Mouse (Mus musculus) frontal cortex, postnatal 14 days (tissue): Measurements from ENCODE around the gene Zbtb14.

Experiments
- DNase-seq, 2 experiments: peaks; one replicate each; pipeline ENCODE4 v3.0.0; 2022; ENCODE audit warnings: low spot score in 2 of 2

The Zbtb14 gene

DNA sequence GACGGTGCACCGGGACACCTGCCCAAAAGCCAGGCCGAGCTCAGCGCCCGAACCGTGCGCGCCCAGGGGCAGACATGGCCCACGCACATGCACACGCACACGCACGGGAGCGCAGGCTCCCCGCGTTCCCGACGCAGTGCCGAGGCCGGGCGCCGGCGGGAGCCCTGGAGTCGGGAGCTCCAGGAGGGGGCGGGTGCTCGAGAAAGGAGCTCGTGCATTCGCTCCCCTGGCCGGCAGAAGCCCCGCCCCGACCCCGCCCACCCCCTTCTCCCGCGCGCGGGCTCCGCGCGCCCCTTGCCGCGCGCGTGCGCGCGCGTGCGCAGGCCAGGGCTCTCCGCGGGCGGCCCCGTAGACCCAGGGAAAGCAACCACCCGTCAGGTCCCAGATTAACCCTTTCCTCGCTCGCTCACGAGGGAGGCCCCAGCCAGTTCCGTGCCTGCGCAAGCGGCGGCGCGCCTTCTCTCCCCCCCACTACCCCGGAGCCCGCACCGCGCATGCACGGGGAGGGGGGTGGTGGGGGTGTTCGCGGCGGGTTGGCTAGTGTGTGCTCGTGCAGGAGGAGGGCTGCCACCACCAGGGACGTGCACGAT lies at the start of gene Zbtb14:
TSS of gene Zbtb14 (plus strand) at position 540 of the 590 bp plus-strand sequence.
- peak; percentile 86 to 91 for DNase-seq

GRCm38 (mm10) chr17:69346056-69346455 lies 36.8 kb upstream of the Zbtb14 start:
- DNase-seq: no peak

GRCm38 (mm10) chr17:69349014-69349531 lies 33.8 kb upstream of the Zbtb14 start:
- peak; percentile 9 to 14 for DNase-seq

DNA sequence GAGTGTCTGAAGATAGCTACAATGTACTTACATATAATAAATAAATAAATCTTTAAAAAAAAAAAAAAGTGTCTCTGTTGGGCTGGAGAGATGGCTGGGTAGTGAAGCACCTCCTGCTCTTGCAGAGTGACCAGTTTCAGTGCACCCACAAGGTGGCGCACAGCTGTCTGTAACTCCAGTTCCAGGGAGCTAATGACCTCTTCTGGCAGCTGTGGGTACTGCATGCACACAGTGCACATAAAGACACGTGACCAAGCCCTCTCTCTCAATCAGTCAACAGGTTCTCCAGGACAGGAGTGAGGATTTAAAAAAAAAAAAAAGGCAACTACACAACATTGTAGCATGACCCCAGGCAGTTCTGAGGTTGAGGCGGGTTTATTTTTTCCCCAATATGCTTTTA lies 17.8 kb upstream of the Zbtb14 start:
- no peak for DNase-seq

DNA sequence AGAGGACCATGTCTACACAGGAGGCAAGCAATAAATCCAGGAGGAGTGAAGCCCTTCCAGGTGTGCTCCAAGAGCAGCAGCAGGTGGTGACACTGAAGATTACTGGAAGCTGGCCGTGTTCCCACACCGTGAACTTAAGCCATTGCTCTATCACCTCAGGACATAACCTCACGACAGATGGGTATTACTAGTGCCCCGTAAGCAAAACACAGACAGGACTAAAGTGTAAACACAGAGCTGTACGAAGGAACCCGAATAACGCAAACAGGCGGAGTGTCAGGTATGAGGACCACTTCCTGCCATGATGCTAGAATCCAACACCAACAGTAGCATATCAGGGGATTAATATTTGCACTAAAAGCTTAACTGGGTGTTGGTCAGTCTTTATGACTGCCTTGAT lies 2.0 kb upstream of the Zbtb14 start:
- DNase-seq: no peak

DNA sequence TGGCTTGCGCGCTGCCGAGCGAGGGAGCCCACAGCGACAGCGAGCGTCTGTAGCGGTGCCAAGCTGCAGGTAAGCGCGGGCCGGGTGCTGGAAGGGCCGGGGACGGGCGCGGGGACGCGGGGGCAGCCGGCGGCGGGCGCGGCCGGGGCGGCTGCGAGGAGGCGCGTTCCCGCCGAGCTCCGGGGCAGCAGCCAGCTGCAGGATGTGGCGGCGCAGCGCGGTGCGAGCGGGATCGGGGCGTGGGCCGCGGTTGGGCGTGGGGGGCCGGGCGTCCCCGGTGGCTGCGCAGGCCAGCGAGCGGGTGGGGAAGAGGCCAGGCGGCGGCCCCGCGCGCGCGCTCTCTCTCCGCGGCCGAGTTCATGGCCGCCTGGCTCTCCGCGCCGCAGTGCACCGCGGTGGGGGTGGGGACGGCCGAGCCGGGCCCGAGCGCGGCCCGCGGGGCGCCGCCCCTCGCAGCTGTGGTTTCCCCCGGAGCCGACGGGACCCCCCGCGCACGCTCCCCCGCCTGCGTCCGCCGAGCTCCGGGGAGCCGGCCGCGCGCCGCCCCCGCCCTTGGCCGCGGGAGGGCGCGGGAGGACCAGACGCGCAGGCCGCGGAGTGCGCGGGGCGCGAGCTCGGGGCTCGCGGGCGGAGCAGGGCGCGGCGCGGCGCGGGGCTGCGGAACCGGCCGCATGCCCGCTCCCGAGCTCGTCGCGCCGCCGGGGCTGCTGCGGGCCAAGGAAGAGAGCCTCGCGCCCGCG lies 521 bp downstream of the Zbtb14 start:
- peak; percentile 59 to 63 for DNase-seq

- peak; percentile 59 to 69 for DNase-seq
Observed at GRCm38 (mm10) chr17:69383941-69384665, 1.3 kb downstream of the Zbtb14 start.

- DNase-seq: no peak
Observed at GRCm38 (mm10) chr17:69396147-69397033, 13.5 kb downstream of the Zbtb14 start.

GRCm38 (mm10) chr17:69397163-69397562 lies 14.3 kb downstream of the Zbtb14 start:
- DNase-seq: no peak

GRCm38 (mm10) chr17:69398092-69398491 lies 15.2 kb downstream of the Zbtb14 start:
- DNase-seq: no peak

DNA sequence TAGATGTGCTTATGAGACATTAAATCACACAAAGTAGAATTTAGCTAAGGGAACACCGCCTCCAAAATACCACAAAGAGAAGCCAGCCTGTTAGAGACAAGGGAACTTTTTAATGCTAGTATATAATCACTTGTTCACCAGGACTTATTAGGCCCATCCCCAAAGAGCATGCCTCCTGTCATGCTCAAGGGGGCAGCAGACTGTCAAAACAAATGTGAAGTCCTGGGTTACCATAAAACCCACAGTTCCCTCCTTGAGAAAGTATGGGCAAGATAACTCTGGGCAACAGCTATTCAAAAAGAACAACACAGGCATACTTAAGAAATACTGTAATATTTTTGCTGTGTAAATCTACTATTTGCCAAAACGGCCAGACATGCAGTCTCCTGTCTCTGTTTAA lies 18.3 kb downstream of the Zbtb14 start:
- DNase-seq: no peak

GRCm38 (mm10) chr17:69416163-69416562 lies 33.3 kb downstream of the Zbtb14 start:
- DNase-seq: no peak

DNA sequence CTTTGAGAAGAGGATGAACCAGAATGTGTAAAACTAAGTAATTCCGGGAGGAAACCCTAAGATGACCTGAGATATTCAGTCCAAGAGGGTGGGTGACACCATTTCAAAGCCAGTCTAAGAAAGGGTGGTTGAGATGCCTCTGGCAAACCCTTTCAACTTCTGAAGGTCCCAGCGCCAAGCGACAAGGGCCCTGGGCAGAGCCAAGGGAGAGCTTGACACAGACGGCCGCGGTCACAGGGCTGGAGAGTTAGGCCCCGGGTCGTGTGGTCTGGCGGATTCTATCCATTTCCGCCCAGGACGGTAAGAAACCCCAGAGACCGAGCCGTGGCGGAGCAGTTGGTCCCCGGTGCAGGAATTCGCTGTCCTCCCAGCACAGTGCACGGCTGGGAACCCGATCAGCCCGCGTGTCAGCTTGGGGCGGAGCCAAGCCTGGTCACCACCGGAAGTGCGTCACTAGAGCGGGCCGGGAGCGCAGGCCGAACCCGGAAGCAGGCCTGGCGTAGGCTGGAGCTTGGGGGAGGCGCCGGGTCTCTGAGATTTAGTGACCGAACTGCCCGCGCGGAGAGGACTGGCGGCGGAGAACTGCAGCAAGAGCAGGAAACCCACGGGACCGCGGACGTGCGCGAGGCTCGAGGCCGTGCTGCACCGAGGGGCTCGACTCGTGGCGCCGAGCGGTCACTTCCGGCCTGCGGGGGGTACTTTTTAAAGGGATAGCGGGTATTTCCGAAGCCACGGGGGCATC lies 34.2 kb downstream of the Zbtb14 start:
- DNase-seq: peak; percentile 87 to 95

DNA sequence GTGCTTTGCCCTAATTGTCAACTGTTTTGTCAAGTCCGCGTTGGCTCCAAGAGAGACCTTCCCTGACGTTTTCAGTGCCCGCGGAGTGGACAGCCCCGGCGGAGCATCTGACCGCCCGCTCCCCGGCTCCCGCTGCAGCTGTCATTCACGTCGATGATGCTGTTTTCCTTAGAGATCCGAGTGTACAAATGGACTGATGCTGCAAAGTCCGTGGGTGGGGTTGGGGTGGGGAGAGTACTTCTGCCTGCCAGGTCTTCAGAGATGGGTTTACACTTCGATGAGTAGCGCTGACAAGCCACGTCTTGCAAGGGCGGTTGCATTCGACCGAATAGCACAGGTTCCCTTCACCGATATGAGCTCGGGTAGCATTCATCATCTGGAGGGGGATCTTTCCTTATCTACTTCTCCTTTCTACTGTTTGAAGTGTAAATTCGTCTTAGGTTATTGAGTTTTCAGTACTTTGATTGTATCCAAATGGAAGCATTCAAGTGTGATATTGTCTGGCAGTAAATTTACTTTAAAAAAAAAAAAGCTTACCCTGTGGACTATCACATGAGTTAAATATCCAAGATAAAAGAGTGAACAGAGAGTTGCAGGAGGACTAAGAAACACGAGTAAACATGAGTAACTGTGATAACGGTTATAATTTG lies 35.0 kb downstream of the Zbtb14 start:
- no peak for DNase-seq

GRCm38 (mm10) chr17:69421592-69421991 lies 38.7 kb downstream of the Zbtb14 start:
- DNase-seq: no peak

DNA sequence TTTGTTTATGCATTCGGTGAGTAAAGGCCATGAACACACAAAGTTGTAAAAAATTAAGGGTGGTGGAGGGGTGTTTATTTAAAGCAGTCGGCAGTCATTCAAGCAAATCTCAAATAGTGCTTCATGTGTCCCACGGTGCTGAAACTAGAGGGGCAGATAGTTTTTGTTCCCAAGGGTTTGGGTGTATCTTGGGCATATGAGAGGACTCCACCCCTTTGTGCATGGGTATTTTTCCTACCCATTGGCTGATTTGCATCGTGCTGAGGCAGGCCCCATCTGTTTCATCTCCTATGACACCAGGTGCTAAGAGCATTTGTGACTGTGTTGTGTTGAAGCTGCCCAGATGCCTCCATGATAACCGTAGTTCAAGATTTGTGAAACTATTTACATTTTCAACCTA lies 55.0 kb downstream of the Zbtb14 start:
- no peak for DNase-seq

DNA sequence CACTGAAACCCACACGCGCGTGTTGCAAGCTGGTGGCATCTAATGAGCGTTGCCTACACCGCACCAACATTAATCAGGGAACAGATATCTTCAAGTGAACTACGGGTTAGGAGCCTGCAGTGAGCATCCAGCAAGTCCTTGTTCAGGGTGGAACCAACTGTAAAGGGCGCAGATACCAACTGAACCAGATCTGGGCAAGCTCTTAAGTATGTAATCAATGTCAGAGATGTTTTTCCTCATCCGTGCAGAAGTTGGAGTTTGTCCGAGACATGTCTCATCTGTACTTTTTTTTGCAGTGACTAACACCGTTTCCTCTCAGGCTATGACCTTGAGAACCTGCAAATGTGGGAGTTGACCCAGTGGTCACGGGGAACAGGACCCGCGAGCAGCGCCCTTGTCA lies 55.6 kb downstream of the Zbtb14 start:
- DNase-seq: no peak

- peak in 1 of 2 experiments; percentile 26 for DNase-seq
Observed at GRCm38 (mm10) chr17:69438990-69439491, 56.2 kb downstream of the Zbtb14 start, which contains the start of gene Akain1. TSS of gene Akain1 (plus strand) at chr17:69439326.

DNA sequence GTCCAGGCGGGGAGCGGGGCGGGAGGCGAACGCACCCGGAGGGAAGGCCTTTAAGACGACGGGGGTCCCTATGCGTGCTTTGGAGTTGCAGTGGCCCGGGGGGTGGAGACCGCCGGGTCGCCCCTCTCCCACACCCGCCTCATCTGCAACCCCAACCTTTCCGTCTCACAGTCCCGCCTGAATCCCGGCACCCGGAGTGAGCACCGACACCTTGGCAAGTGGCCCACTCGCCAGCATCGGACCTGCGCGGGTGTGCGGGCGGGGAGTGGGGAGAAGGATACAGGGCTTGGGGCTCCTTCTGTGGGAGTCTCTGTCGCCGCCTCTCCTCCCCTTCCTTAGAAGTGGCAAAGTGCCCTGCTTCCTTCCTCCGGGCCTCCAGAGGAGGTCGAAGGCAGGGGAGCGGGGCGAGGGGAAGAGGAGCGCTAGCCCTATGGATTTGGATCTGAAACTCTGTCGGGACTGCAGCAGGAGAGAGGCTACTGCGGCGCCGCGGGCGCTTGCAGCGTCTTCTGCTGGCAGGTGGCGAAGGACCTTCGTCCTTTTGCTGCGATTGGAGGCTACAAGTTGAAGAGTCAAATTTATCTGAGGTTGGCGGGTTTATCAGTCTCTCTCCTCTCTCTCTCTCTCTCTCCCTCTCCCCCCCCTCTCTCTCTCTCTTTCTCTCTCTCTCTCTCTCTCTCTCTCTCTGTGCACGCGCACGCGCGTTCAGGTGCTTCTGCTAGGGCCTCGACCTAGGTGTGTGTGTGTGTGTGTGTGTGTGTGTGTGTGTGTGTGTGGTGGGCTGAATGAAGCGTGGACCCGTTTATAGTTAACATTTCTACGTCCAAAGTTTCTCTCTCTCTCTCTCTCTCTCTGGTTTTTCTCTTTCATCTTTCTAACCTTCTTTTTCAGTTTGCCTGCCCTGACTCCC lies 57.0 kb downstream of the Zbtb14 start:
- DNase-seq: peak in 1 of 2 experiments; percentile 8
